Mouse (Mus musculus) brain, embryonic 14.5 days (tissue): ENCODE data around the gene Thap4.

ENCODE experiments used
- CTCF ChIP-seq: fragments of 200-500 bp; IDR thresholded peaks from 2 replicates; pipeline ENCODE4 v1.5.1; 2012; ENCODE audit warnings: inconsistent platforms, mild to moderate bottlenecking, moderate library complexity, borderline replicate concordance; ENCODE audit not compliant: insufficient read depth, insufficient read length; ENCODE audit errors: extremely low read depth
- POLR2A ChIP-seq: fragments of 200-500 bp; IDR thresholded peaks from 2 replicates; pipeline ENCODE4 v1.6.1; 2012; ENCODE audit warnings: mild to moderate bottlenecking, inconsistent platforms, borderline replicate concordance; ENCODE audit not compliant: poor library complexity, insufficient read depth, insufficient read length, severe bottlenecking; ENCODE audit errors: extremely low read depth

DNA sequence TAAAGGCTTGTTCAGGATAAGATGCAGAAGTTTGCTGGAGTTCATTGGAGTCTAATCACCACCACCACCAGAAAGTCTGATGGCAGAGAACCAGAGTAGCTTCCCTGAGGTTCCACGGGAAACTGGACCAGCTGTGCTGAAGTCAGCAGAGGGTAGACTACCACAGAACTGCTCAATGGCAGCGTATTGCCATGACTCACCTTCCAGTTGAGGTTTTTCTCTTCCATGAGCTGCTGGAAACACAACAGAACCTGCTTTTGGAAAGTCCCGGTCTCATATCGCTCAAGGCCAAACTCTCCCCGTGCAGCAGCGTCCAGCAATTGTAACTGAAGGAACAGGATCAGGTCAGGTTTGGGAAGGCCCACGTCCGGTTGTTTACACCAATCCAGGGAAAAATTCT is 39.9 kb upstream of the Thap4 start:
- TF ChIP-seq POLR2A (no peak), CTCF (no peak)
